Comparison of ENCODE assay signal across 27 mouse cellular contexts in genomic region chr10:13534751-13535150, GRCm38 (mm10). TPM values are rescaled to one million over a fixed set of nuclear protein-coding genes. Genes with fewer than 3 reads are reported as not detected.
DNase-seq lines count a peak whose midpoint lies in the region; ATAC-seq and TF ChIP-seq lines count a peak whose summit lies in the region.
"Had no signal": no experiment of that assay in that cellular context is flagged by ENCODE, and none has a peak within 500 bp of the region (broad histone marks: within the 10 kb centered on the region; RNA-seq: fewer than 3 reads in every experiment).

No protein-coding gene starts in this region.

- H3K4me1 ChIP-seq in lung, postnatal 0 days (ENCODE audit: insufficient read depth, low read depth, low read length) = no peaks in the 10 kb centered on the region
- peaks cover 4% of the 10 kb centered on the region; the same call in 1 of the 2 replicates for H3K4me1 ChIP-seq in heart, embryonic 11.5 days (ENCODE audit: control insufficient read depth, insufficient read depth, low read length)
- peaks cover 8% of the 10 kb centered on the region for H3K4me1 ChIP-seq in heart, embryonic 16.5 days (ENCODE audit: control insufficient read depth, insufficient read depth, low read length)
- H3K4me1 ChIP-seq in kidney, embryonic 15.5 days = no peaks in the 10 kb centered on the region
- H3K4me1 ChIP-seq: hindbrain, embryonic 13.5 days; limb, embryonic 13.5 days; lung, embryonic 15.5 days; midbrain, embryonic 12.5 days; neural tube, embryonic 12.5 days; stomach, embryonic 15.5 days had no signal

- H3K27ac ChIP-seq in lung, postnatal 0 days (ENCODE audit: low read length) = no peak overlapping the region
- no peak overlapping the region for H3K27ac ChIP-seq in heart, embryonic 11.5 days (ENCODE audit: low read depth, low read length)
- H3K27ac ChIP-seq in heart, embryonic 16.5 days (ENCODE audit: low read length) = peak overlapping the region; percentile 75
- H3K27ac ChIP-seq in kidney, embryonic 15.5 days = no peak overlapping the region
- H3K27ac ChIP-seq: hindbrain, embryonic 13.5 days; limb, embryonic 13.5 days; lung, embryonic 15.5 days; midbrain, embryonic 12.5 days; neural tube, embryonic 12.5 days; stomach, embryonic 15.5 days had no signal

- TF ChIP-seq CTCF in lung, postnatal 0 days (IDR thresholded peaks at IDR 0.05) = no peak

- no peaks in the 10 kb centered on the region for H3K27me3 ChIP-seq in lung, postnatal 0 days (replicated peaks; ENCODE audit: insufficient read depth, low read length)
- no peaks in the 10 kb centered on the region for H3K27me3 ChIP-seq in heart, embryonic 11.5 days (ENCODE audit: control insufficient read depth, insufficient read depth, low read length)
- no peaks in the 10 kb centered on the region for H3K27me3 ChIP-seq in heart, embryonic 16.5 days (ENCODE audit: control insufficient read depth, insufficient read depth, low read length)
- H3K27me3 ChIP-seq in kidney, embryonic 15.5 days = no peaks in the 10 kb centered on the region
- H3K27me3 ChIP-seq: hindbrain, embryonic 13.5 days; limb, embryonic 13.5 days; lung, embryonic 15.5 days; megakaryocyte, embryonic 14.5 days; midbrain, embryonic 12.5 days; neural tube, embryonic 12.5 days; stomach, embryonic 15.5 days had no signal

- no peak overlapping the region for H3K9ac ChIP-seq in lung, postnatal 0 days (replicated peaks; ENCODE audit: low read depth)
- H3K9ac ChIP-seq in heart, embryonic 11.5 days (ENCODE audit: low read depth, low read length) = no peak overlapping the region
- H3K9ac ChIP-seq in heart, embryonic 16.5 days (ENCODE audit: low read length) = no peak overlapping the region
- no peak overlapping the region for H3K9ac ChIP-seq in kidney, embryonic 15.5 days
- H3K9ac ChIP-seq: forebrain, postnatal 0 days; hindbrain, embryonic 13.5 days; limb, embryonic 13.5 days; lung, embryonic 15.5 days; midbrain, embryonic 12.5 days; neural tube, embryonic 12.5 days; stomach, embryonic 15.5 days had no signal

- peaks cover 8% of the 10 kb centered on the region; the same call in 1 of the 2 replicates for H3K36me3 ChIP-seq in lung, postnatal 0 days (ENCODE audit: insufficient read depth, low read length)
- peaks cover 7% of the 10 kb centered on the region for H3K36me3 ChIP-seq in heart, embryonic 11.5 days (ENCODE audit: control insufficient read depth, insufficient read depth, low read length)
- H3K36me3 ChIP-seq in heart, embryonic 16.5 days (ENCODE audit: control insufficient read depth, insufficient read depth) = peaks cover 20% of the 10 kb centered on the region
- H3K36me3 ChIP-seq in kidney, embryonic 15.5 days = peaks cover 52% of the 10 kb centered on the region

- 52% methylated on average over 3 of the region's 3 CpGs for WGBS in lung, postnatal 0 days
- 25% methylated on average over 3 of the region's 3 CpGs for WGBS in heart, embryonic 11.5 days (ENCODE audit: insufficient replicate concordance)
- WGBS in heart, embryonic 16.5 days = 27% methylated on average over 3 of the region's 3 CpGs
- 92% methylated on average over 3 of the region's 3 CpGs for WGBS in kidney, embryonic 15.5 days

- H3K4me3 ChIP-seq in lung, postnatal 0 days (ENCODE audit: low read depth, low read length) = no peak overlapping the region
- no peak overlapping the region for H3K4me3 ChIP-seq in heart, embryonic 11.5 days (ENCODE audit: low read depth, low read length)
- H3K4me3 ChIP-seq in heart, embryonic 16.5 days (ENCODE audit: low read length) = no peak overlapping the region
- no peak overlapping the region for H3K4me3 ChIP-seq in kidney, embryonic 15.5 days (replicated peaks)
- H3K4me3 ChIP-seq: erythroblast, embryonic 14.5 days; hindbrain, embryonic 13.5 days; limb, embryonic 13.5 days; lung, embryonic 15.5 days; megakaryocyte, embryonic 14.5 days; midbrain, embryonic 12.5 days; myocyte; neural tube, embryonic 12.5 days; stomach, embryonic 15.5 days had no signal

- no peak for ATAC-seq in lung, postnatal 0 days
- ATAC-seq in heart, embryonic 11.5 days (replicated peaks; ENCODE audit: insufficient number of reproducible peaks, low FRiP score, low TSS enrichment) = peak; percentile 59; the same call in 1 of the 2 replicates
- peak; percentile 95 for ATAC-seq in heart, embryonic 16.5 days (replicated peaks; ENCODE audit: extremely low read depth, insufficient read depth, low FRiP score)
- no peak for ATAC-seq in kidney, embryonic 15.5 days (replicated peaks; ENCODE audit: low FRiP score)
- ATAC-seq: activated CD4-positive, CD25-positive, alpha-beta regulatory T cell, adult 4 months; forebrain, postnatal 0 days; intestine, embryonic 16.5 days had no signal

- H3K9me3 ChIP-seq in lung, postnatal 0 days (ENCODE audit: low read length) = no peaks in the 10 kb centered on the region
- H3K9me3 ChIP-seq in heart, embryonic 11.5 days (replicated peaks; ENCODE audit: control insufficient read depth, low read length) = no peaks in the 10 kb centered on the region
- H3K9me3 ChIP-seq in heart, embryonic 16.5 days (replicated peaks; ENCODE audit: control insufficient read depth, low read length) = no peaks in the 10 kb centered on the region
- no peaks in the 10 kb centered on the region for H3K9me3 ChIP-seq in kidney, embryonic 15.5 days (replicated peaks)
- H3K9me3 ChIP-seq: hindbrain, embryonic 13.5 days; limb, embryonic 13.5 days; lung, embryonic 15.5 days; megakaryocyte, embryonic 14.5 days; midbrain, embryonic 12.5 days; neural tube, embryonic 12.5 days; stomach, embryonic 15.5 days had no signal

- peak; percentile 34 for DNase-seq in lung, postnatal 0 days (ENCODE audit: low spot score)
- DNase-seq in lung, postnatal 14 days = no peak
- peak; percentile 43 for DNase-seq in heart, postnatal 4 days
- DNase-seq in thymus, postnatal 4 days = no peak
- DNase-seq in right cerebral cortex, postnatal 14 days = no peak
- DNase-seq: adrenal gland, adult 8-10 months; B cell, adult 2 months; cerebellum, adult 9-10 months; forebrain, postnatal 0 days; kidney, adult 9 months; kidney, postnatal 25 days; lung, postnatal 4 days had no signal

- TF ChIP-seq EP300 in lung, postnatal 0 days (IDR thresholded peaks at IDR 0.05) = no peak

- H3K4me2 ChIP-seq in lung, postnatal 0 days (replicated peaks; ENCODE audit: low read depth, low read length) = no peak overlapping the region
- H3K4me2 ChIP-seq in heart, embryonic 11.5 days = no peak overlapping the region
- H3K4me2 ChIP-seq in heart, embryonic 16.5 days (ENCODE audit: low read depth, low read length) = no peak overlapping the region
- no peak overlapping the region for H3K4me2 ChIP-seq in kidney, embryonic 15.5 days
- H3K4me2 ChIP-seq: hindbrain, embryonic 13.5 days; limb, embryonic 13.5 days; liver, embryonic 11.5 days; lung, embryonic 15.5 days; midbrain, embryonic 12.5 days; neural tube, embryonic 12.5 days; stomach, embryonic 15.5 days had no signal

RNA-seq across cellular contexts. Expression of gene Adat2, which starts 17.9 kb away (rescaled TPM):
- 2.9 and 3.4 TPM in 2 replicates for polyA plus RNA-seq in lung, postnatal 0 days (2015; fragmentation: Nextera tagmentation; extraction: Ambion mirVana)
- 2.6 and 3.3 TPM in 2 replicates for polyA plus RNA-seq in heart, embryonic 11.5 days (2014; fragmentation: Nextera tagmentation; extraction: Ambion mirVana)
- 2.4 TPM in 2 replicates for polyA plus RNA-seq in heart, embryonic 16.5 days (2015; fragmentation: Nextera tagmentation; extraction: Ambion mirVana)
- total RNA-seq in heart, postnatal 4 days (2021) = 1 to 10 TPM; 4.3 to 5.0 TPM
- 4.7 and 5.4 TPM in 2 replicates for polyA plus RNA-seq in kidney, embryonic 15.5 days (2015; fragmentation: Nextera tagmentation; extraction: Ambion mirVana)

RNA-seq across cellular contexts. Expression of gene Pex3, which starts 18.2 kb away (rescaled TPM):
- 24.3 and 26.9 TPM in 2 replicates for polyA plus RNA-seq in lung, postnatal 0 days (2015; fragmentation: Nextera tagmentation; extraction: Ambion mirVana)
- 22.4 and 22.5 TPM in 2 replicates for polyA plus RNA-seq in heart, embryonic 11.5 days (2014; fragmentation: Nextera tagmentation; extraction: Ambion mirVana)
- polyA plus RNA-seq in heart, embryonic 16.5 days (2015; fragmentation: Nextera tagmentation; extraction: Ambion mirVana) = 19.3 and 23.2 TPM in 2 replicates
- 10 to 100 TPM; 25.1 to 27.7 TPM for total RNA-seq in heart, postnatal 4 days (2021)
- polyA plus RNA-seq in kidney, embryonic 15.5 days (2015; fragmentation: Nextera tagmentation; extraction: Ambion mirVana) = 24.8 and 25.5 TPM in 2 replicates

RNA-seq across cellular contexts. Expression of gene Fuca2, which starts 35.4 kb away (rescaled TPM):
- polyA plus RNA-seq in lung, postnatal 0 days (2015; fragmentation: Nextera tagmentation; extraction: Ambion mirVana) = 95.6 and 103 TPM in 2 replicates
- 52.5 and 57.7 TPM in 2 replicates for polyA plus RNA-seq in heart, embryonic 11.5 days (2014; fragmentation: Nextera tagmentation; extraction: Ambion mirVana)
- polyA plus RNA-seq in heart, embryonic 16.5 days (2015; fragmentation: Nextera tagmentation; extraction: Ambion mirVana) = 91.7 and 94.5 TPM in 2 replicates
- 100 to 1,000 TPM; 261 to 315 TPM for total RNA-seq in heart, postnatal 4 days (2021)
- 81.9 and 89.7 TPM in 2 replicates for polyA plus RNA-seq in kidney, embryonic 15.5 days (2015; fragmentation: Nextera tagmentation; extraction: Ambion mirVana)

Comparison
In these comparisons a context has a peak if more than half of its experiments do, and no peak if none do; other contexts are left out.
1. DNase-seq: peak in lung, postnatal 0 days (single experiment) and heart, postnatal 4 days (single experiment); none in lung, postnatal 14 days (single experiment), thymus, postnatal 4 days (single experiment) and right cerebral cortex, postnatal 14 days (single experiment).
2. ATAC-seq: peak in heart, embryonic 11.5 days (single experiment) and heart, embryonic 16.5 days (single experiment); none in lung, postnatal 0 days (single experiment) and kidney, embryonic 15.5 days (single experiment).